Mouse (Mus musculus): Measurements from ENCODE around the gene Tmem107.

Gene Tmem107

DNA sequence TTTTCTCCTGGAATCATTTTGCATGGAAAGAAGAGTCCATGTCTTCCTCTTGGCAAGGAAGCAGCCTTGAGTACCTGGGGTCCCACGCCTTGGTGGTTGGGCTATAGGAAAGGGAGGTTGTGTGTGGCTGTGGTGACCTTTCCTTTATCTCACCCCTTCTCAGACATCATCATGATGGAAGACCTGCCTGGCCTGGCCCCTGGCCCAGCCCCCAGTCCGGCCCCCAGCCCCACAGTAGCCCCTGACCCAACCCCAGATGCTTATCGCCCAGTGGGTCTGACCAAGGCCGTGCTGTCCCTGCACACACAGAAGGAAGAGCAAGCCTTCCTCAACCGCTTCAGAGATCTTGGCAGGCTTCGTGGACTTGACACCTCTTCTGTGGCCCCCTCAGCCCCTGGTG is 34.6 kb downstream of the Tmem107 start:
- DNase-seq (ENCODE audit: low read depth in 1 of 2, low spot score in 2 of 2): no peak

GRCm38 (mm10) chr11:69105796-69106195 is 35.2 kb downstream of the Tmem107 start:
- DNase-seq (ENCODE audit: low read depth in 1 of 2, low spot score in 2 of 2): no peak

- no peak for DNase-seq (ENCODE audit: low read depth in 1 of 2, low spot score in 2 of 2)
Observed at GRCm38 (mm10) chr11:69106299-69106698, 35.7 kb downstream of the Tmem107 start.

- DNase-seq (ENCODE audit: low read depth in 1 of 2, low spot score in 2 of 2): no peak
Observed at GRCm38 (mm10) chr11:69106842-69107241, 36.2 kb downstream of the Tmem107 start.

- DNase-seq (ENCODE audit: low read depth in 1 of 2, low spot score in 2 of 2): no peak
Observed at GRCm38 (mm10) chr11:69107676-69108075, 37.1 kb downstream of the Tmem107 start.

- DNase-seq (ENCODE audit: low read depth in 1 of 2, low spot score in 2 of 2): no peak
Observed at GRCm38 (mm10) chr11:69108223-69108622, 37.6 kb downstream of the Tmem107 start.

DNA sequence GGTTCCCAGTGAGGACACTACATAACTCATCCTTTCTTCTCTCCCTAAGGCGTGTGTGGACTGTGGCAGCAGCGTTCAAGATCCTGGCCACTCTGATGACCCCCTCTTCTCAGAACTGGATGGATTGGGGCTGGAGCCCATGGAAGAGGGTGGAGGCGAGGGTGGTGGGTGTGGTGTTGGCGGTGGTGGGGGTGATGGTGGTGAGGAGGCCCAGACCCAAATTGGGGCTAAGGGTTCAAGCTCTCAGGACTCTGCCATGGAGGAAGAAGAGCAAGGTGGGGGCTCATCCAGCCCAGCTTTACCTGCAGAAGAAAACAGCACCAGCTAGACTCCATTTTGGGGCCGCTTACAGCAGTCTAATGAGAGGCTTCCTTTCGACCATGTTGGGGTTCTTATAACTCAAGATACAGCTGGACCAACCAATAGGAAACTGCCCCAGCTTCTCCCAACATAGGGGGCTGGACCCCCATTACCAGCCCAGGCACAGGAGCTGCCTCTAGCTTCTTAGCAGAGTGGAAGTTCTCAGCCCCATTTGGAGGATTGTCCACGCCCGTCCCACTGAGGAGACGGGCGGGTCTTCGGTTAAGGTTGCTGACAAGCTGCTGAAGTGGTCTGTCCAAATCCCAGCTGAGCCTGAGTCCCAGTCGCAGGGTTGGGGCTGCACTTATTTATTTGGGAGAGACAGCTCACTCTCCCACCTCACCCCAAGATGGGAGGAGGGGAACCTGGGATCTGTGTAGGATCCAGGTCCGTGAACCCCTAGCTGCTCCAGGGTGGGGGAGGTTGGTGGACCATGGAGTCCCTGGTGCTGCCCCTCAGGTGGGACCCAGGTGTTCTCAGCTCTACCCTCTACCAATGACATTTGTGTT is 38.7 kb downstream of the Tmem107 start:
- DNase-seq (ENCODE audit: low read depth in 1 of 2, low spot score in 2 of 2): no peak

- peak in 1 of 2 experiments; percentile 83 for DNase-seq (ENCODE audit: low read depth in 1 of 2, low spot score in 2 of 2)
Observed at GRCm38 (mm10) chr11:69110319-69111046, 39.9 kb downstream of the Tmem107 start.

GRCm38 (mm10) chr11:69111051-69111810 is 40.6 kb downstream of the Tmem107 start:
- no peak for DNase-seq (ENCODE audit: low read depth in 1 of 2, low spot score in 2 of 2)

- DNase-seq (ENCODE audit: low read depth in 1 of 2, low spot score in 2 of 2): no peak
Observed at GRCm38 (mm10) chr11:69111865-69112264, 41.3 kb downstream of the Tmem107 start.

GRCm38 (mm10) chr11:69114018-69114417 is 43.4 kb downstream of the Tmem107 start:
- no peak for DNase-seq (ENCODE audit: low read depth in 1 of 2, low spot score in 2 of 2)

DNA sequence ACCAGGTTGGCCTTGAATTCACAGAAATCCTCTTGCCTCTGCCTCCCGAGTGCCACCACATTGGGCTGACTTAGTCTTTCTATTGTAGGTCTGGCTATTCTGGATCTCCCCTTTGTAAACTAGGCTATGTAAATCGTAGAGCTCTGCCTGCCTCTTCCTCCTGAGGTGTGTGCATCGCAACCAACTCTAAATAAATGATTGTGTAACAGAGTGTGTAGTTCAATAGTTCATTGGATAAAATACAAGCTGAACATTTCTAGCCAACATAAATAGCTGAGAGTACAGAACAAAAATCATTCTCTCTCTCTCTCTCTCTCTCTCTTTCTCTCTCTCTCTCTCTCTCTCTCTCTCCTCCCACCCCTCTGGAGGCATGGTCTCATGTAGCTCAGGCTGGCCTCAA is 44.0 kb downstream of the Tmem107 start:
- no peak for DNase-seq (ENCODE audit: low read depth in 1 of 2, low spot score in 2 of 2)

DNA sequence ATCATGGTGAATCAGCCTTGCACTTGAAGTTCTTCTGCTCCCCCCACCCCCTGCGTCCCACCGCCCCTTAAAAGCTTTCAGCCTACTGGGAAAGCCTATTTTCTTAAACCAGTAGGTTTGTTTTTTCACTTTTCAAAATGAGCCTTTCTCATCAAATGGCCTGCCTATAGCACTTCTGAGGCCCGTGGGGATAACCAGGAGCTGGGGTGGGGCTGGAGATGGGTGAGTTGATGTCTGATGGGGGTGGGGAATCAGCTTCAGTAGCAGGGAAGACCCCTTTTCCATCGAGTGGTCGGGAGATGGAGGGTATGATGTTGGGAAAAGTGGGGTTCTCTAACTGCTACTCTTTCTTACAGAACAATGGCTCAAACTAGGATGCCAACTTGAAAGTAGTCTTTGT is 46.2 kb downstream of the Tmem107 start:
- DNase-seq (ENCODE audit: low read depth in 1 of 2, low spot score in 2 of 2): no peak

DNA sequence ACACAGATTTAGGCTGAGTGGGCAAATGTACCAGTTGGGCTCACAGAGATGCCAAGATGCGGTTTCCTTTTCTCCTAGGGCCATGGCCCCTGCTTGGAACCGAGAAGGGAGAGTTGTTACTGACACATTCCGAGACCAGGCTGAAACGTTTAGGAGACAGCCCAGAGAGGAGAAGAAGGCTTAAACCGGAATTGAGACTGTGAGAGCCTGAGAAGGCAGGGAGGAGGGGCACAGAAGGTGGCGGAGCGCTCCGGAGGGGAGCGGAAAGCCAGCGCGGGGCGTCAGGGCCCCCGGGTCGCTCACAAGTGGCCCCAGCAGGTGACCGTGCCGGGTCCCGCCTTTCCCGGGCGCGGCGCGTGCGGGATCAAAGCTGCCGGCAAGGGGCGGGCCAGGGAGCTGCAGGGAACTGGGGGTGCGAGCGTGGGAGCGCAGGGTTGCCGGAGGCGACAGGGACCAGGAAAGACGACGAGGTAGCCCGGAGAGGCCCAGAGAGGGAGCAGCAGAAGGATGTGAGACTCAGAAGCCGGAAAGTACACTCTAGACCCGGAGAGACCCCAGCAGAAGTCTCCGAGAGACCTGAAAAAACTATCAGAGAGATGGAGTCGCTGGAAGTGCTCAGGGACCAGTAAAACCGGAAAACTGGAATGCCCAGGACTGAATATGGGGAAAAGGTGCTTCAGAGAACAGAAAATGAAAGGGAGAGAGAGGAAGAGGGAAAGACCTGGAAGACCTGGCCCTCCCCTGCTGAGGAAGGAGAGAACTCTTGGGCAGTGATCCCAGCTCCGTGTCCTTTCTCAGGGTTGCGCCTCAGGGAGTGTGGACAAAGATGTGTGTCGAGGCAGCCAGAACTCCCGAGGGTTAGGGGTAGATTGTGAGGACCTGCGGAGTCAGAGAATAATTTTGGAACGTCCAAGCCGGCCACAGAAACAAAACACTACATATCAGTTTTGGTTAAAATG is 47.4 kb downstream of the Tmem107 start:
- DNase-seq (ENCODE audit: low read depth in 1 of 2, low spot score in 2 of 2): peak in 1 of 2 experiments; percentile 50

DNA sequence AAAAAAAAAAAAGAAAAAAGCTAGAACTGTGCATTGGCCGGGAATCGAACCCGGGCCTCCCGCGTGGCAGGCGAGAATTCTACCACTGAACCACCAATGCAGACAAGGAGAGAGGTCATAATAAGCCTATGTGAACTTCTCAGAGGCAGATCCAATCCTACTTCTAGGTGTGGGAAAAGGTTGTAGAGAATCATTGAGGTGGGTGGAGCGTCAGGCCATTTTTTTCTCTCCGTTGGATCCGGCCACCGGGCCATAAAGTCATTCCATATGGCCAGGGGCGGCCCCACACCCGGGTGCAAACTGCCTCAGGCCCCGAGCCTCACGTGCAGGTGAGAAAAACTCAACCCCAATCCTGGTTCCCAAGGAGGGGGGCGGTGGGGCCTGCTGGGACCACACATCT is 48.2 kb downstream of the Tmem107 start:
- DNase-seq (ENCODE audit: low read depth in 1 of 2, low spot score in 2 of 2): peak in 1 of 2 experiments; percentile 79

DNA sequence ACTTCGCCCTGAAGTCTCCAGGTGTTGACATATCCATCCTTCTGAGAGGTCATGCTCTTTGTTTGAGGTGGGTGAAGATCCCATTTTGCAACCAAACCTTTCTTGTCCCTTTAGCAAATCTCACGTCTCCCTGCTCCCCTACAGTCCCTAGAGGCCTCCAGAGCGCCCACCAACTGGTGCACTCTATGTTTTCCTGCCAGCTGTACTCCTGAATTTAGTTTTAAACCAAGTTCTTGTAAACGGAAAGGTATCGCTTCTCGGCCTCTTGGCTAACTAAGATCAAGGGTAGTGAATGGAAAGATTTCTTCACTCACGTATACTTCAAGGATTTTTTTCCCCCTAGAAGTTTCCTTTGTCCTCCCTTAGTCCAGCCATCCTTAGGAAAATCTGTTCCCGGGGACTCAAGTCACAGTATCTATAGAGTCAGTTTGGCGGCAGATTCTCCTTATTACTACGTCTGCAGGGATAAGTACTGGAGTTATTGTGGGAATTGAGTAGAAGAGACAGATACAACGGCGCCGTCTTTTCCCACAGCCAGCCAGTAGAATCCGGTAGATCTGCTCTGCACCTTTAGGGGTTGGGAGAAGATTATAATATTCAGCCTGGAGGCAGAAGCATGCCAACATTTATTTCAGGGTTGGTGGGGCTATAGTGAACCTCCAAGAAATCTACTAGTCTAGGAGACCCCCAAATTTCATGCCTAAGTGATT is 49.0 kb downstream of the Tmem107 start:
- no peak for DNase-seq (ENCODE audit: low read depth in 1 of 2, low spot score in 2 of 2)

- DNase-seq (ENCODE audit: low read depth in 1 of 2, low spot score in 2 of 2): no peak
Observed at GRCm38 (mm10) chr11:69120221-69121000, 49.8 kb downstream of the Tmem107 start, which contains the start of gene Hes7. Gene Hes7 (plus strand): TSS chr11:69120404.

- no peak for DNase-seq (ENCODE audit: low read depth in 1 of 2, low spot score in 2 of 2)
Observed at GRCm38 (mm10) chr11:69121001-69121740, 50.6 kb downstream of the Tmem107 start.
